Mouse (Mus musculus): ENCODE measurements at regions not wholly inside any gene's neighbourhood (a gene's known extent, or its start where the extent isn't known, plus 50 kb on each side); places are given as distances from the start of the nearest gene placed in this dataset.

- WGBS: 62% methylated on average over 4 of the region's 4 CpGs
- no peak overlapping the region for H3K4me2 ChIP-seq (replicated peaks; ENCODE audit: low read depth)
- H3K9ac ChIP-seq (ENCODE audit: low read length): no peak overlapping the region
- H3K36me3 ChIP-seq (ENCODE audit: control insufficient read depth, insufficient read depth, low read length): no peaks in the 10 kb centered on the region
- no peak for DNase-seq (ENCODE audit: low spot score)
- H3K4me1 ChIP-seq (replicated peaks; ENCODE audit: control insufficient read depth, insufficient read depth): no peaks in the 10 kb centered on the region
- H3K27ac ChIP-seq (replicated peaks): no peak overlapping the region
- H3K4me3 ChIP-seq (ENCODE audit: low read depth, low read length): no peak overlapping the region
- H3K9me3 ChIP-seq (ENCODE audit: control insufficient read depth, low read length): no peaks in the 10 kb centered on the region
- H3K27me3 ChIP-seq (ENCODE audit: control insufficient read depth, insufficient read depth, low read length): no peaks in the 10 kb centered on the region
- no peak for TF ChIP-seq EP300 (optimal IDR thresholded peaks at IDR 0.05)
- TF ChIP-seq CTCF (IDR thresholded peaks at IDR 0.05; ENCODE audit: low read depth): no peak
- peak; percentile 89 for ATAC-seq (ENCODE audit: low FRiP score, low TSS enrichment)
Measured at GRCm38 (mm10) chrX:99328576-99328975, 142.5 kb downstream of the Pja1 start.

- TF ChIP-seq EP300 (optimal IDR thresholded peaks at IDR 0.05) (no peak), CTCF (IDR thresholded peaks at IDR 0.05; ENCODE audit: low read depth) (no peak)
- Histone ChIP-seq H3K27ac (replicated peaks) (no peak overlapping the region), H3K9me3 (ENCODE audit: control insufficient read depth, low read length) (no peaks in the 10 kb centered on the region), H3K9ac (ENCODE audit: low read length) (no peak overlapping the region), H3K4me3 (ENCODE audit: low read depth, low read length) (no peak overlapping the region), H3K4me2 (replicated peaks; ENCODE audit: low read depth) (no peak overlapping the region), H3K27me3 (ENCODE audit: control insufficient read depth, insufficient read depth, low read length) (no peaks in the 10 kb centered on the region), H3K36me3 (ENCODE audit: control insufficient read depth, insufficient read depth, low read length) (no peaks in the 10 kb centered on the region), H3K4me1 (replicated peaks; ENCODE audit: control insufficient read depth, insufficient read depth) (no peaks in the 10 kb centered on the region)
- DNase-seq (ENCODE audit: low spot score): peak; percentile 54
- peak; percentile 51; the same call in 1 of the 2 replicates for ATAC-seq (ENCODE audit: low FRiP score, low TSS enrichment)
- 25% methylated on average over 4 of the region's 7 CpGs for WGBS
Measured at GRCm38 (mm10) chrX:99326167-99326566, 144.9 kb downstream of the Pja1 start.

DNA sequence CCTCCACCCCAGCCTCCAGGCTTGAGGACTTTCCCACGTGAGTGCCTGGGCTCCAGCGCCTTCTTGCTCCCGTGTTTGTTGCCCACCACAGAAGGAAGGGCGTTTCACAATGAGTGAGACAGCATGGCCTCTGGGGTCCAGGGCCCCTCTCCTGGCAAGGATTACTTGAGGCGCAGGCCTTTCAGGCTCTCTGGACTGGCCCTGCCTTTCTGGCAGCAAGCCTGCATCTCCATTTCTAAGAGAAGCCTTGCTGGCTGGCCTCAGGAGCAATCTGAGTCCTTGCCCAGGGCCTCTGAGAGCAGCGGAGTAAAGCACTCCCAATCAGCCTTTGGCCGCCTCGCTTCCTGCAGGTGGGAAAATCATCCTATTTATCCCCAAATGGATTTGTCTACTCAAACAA, 145.6 kb downstream of the Pja1 start:
- no peak for DNase-seq (ENCODE audit: low spot score)
- Histone ChIP-seq H3K27me3 (ENCODE audit: control insufficient read depth, insufficient read depth, low read length) (no peaks in the 10 kb centered on the region), H3K4me1 (replicated peaks; ENCODE audit: control insufficient read depth, insufficient read depth) (no peaks in the 10 kb centered on the region), H3K36me3 (ENCODE audit: control insufficient read depth, insufficient read depth, low read length) (no peaks in the 10 kb centered on the region), H3K9ac (ENCODE audit: low read length) (no peak overlapping the region), H3K4me3 (ENCODE audit: low read depth, low read length) (no peak overlapping the region), H3K27ac (replicated peaks) (peak overlapping the region; percentile 61; the same call in 1 of the 2 replicates), H3K9me3 (ENCODE audit: control insufficient read depth, low read length) (no peaks in the 10 kb centered on the region), H3K4me2 (replicated peaks; ENCODE audit: low read depth) (no peak overlapping the region)
- ATAC-seq (ENCODE audit: low FRiP score, low TSS enrichment): 0 out of 2 replicates have a peak, but pooled peaks have one; percentile 15
- TF ChIP-seq EP300 (optimal IDR thresholded peaks at IDR 0.05) (no peak), CTCF (IDR thresholded peaks at IDR 0.05; ENCODE audit: low read depth) (no peak)
- 47% methylated on average over 8 of the region's 8 CpGs for WGBS

GRCm38 (mm10) chrX:99324546-99325170, 146.4 kb downstream of the Pja1 start:
- H3K4me1 ChIP-seq (replicated peaks; ENCODE audit: control insufficient read depth, insufficient read depth): no peaks in the 10 kb centered on the region
- no peaks in the 10 kb centered on the region for H3K9me3 ChIP-seq (ENCODE audit: control insufficient read depth, low read length)
- no peak overlapping the region for H3K4me3 ChIP-seq (ENCODE audit: low read depth, low read length)
- 69% methylated on average over 6 of the region's 6 CpGs for WGBS
- no peak overlapping the region for H3K4me2 ChIP-seq (replicated peaks; ENCODE audit: low read depth)
- no peak overlapping the region for H3K9ac ChIP-seq (ENCODE audit: low read length)
- H3K36me3 ChIP-seq (ENCODE audit: control insufficient read depth, insufficient read depth, low read length): no peaks in the 10 kb centered on the region
- TF ChIP-seq CTCF (IDR thresholded peaks at IDR 0.05; ENCODE audit: low read depth) (no peak), EP300 (optimal IDR thresholded peaks at IDR 0.05) (no peak)
- ATAC-seq (ENCODE audit: low FRiP score, low TSS enrichment): no peak
- 0 out of 2 replicates have a peak overlapping the region, but pooled peaks have one; percentile 61 for H3K27ac ChIP-seq (replicated peaks)
- no peak for DNase-seq (ENCODE audit: low spot score)
- H3K27me3 ChIP-seq (ENCODE audit: control insufficient read depth, insufficient read depth, low read length): no peaks in the 10 kb centered on the region

- ATAC-seq (ENCODE audit: low FRiP score, low TSS enrichment) (no peak), DNase-seq (ENCODE audit: low spot score) (no peak)
- no peak overlapping the region for H3K4me2 ChIP-seq (replicated peaks; ENCODE audit: low read depth)
- WGBS: 71% methylated on average over 7 of the region's 7 CpGs
- no peak overlapping the region for H3K9ac ChIP-seq (ENCODE audit: low read length)
- no peak for TF ChIP-seq CTCF (IDR thresholded peaks at IDR 0.05; ENCODE audit: low read depth)
- TF ChIP-seq EP300 (optimal IDR thresholded peaks at IDR 0.05): no peak
- H3K4me3 ChIP-seq (ENCODE audit: low read depth, low read length): no peak overlapping the region
- no peaks in the 10 kb centered on the region for H3K36me3 ChIP-seq (ENCODE audit: control insufficient read depth, insufficient read depth, low read length)
- H3K27ac ChIP-seq (replicated peaks): no peak overlapping the region
- H3K9me3 ChIP-seq (ENCODE audit: control insufficient read depth, low read length): no peaks in the 10 kb centered on the region
- no peaks in the 10 kb centered on the region for H3K27me3 ChIP-seq (ENCODE audit: control insufficient read depth, insufficient read depth, low read length)
- no peaks in the 10 kb centered on the region for H3K4me1 ChIP-seq (replicated peaks; ENCODE audit: control insufficient read depth, insufficient read depth)
Measured at GRCm38 (mm10) chrX:99319791-99320190, 151.3 kb downstream of the Pja1 start.

DNA sequence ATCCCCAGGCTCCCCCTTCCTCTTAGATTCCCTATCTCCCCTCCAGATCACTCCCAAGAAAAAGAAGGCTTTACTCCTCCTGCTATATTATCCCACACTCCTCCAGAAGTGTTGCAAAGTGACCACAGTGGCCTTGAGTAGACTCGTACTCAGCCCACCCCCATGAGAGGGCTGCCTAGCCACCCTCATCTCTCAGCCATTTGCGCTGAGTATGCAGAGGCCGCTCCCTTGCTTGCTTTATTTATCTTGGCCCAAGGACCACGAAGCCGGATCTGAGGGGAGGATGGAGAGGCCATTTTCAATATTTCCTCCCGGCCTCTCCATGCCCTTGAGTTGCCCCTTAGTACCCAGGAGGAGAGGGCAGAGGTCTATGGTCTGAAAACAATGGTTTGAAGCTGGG, 151.9 kb downstream of the Pja1 start:
- DNase-seq (ENCODE audit: low spot score): no peak
- Histone ChIP-seq H3K36me3 (ENCODE audit: control insufficient read depth, insufficient read depth, low read length) (no peaks in the 10 kb centered on the region), H3K4me1 (replicated peaks; ENCODE audit: control insufficient read depth, insufficient read depth) (no peaks in the 10 kb centered on the region), H3K4me3 (ENCODE audit: low read depth, low read length) (no peak overlapping the region), H3K27me3 (ENCODE audit: control insufficient read depth, insufficient read depth, low read length) (no peaks in the 10 kb centered on the region), H3K4me2 (replicated peaks; ENCODE audit: low read depth) (no peak overlapping the region), H3K27ac (replicated peaks) (no peak overlapping the region), H3K9ac (ENCODE audit: low read length) (no peak overlapping the region), H3K9me3 (ENCODE audit: control insufficient read depth, low read length) (no peaks in the 10 kb centered on the region)
- WGBS: 54% methylated on average over 6 of the region's 6 CpGs
- TF ChIP-seq EP300 (optimal IDR thresholded peaks at IDR 0.05): no peak
- no peak for TF ChIP-seq CTCF (IDR thresholded peaks at IDR 0.05; ENCODE audit: low read depth)
- no peak for ATAC-seq (ENCODE audit: low FRiP score, low TSS enrichment)
